Mouse (Mus musculus): ENCODE results near the gene Rnf130.

DNA sequence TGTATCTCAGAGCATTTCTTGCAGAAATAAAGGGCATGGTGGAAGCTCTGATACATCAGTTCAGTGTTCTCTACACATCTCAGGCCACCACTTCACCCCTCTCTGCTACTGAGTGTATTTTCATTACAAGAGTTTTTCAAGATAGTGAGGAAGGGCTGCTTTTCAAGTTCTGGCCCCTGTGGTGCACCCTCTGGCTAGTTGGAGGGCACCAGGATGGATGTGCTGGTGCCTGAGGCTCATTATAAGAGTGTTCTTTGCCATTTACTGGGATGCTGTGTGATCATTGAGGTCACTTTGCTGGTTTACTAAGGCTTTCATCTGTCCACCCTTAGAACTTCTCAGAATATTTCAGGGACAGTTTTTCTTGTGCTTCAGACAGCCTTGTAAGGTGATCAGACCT lies 66.5 kb downstream of the Rnf130 start:
- TF ChIP-seq CTCF (conservative IDR thresholded peaks at IDR 0.05; ENCODE audit: insufficient read depth, insufficient read length, low read depth, low read length) (no peak), POLR2A (IDR thresholded peaks at IDR 0.05; ENCODE audit: low read depth, low read length) (no peak)

Measured in kidney, adult 2 months (tissue).